Mouse (Mus musculus) forebrain, embryonic 15.5 days (tissue): ENCODE results near the gene Astn2. TPM values are rescaled to one million over a fixed set of nuclear protein-coding genes. Genes with fewer than 3 reads are reported as not detected.
A peak's percentile ranks its signal among the peaks of the same experiment; 100 is the strongest.

Source experiments
- ATAC-seq: fragments of 200-750 bp; cut with Nextera tagmentation; replicated peaks from 2 replicates; pipeline ENCODE4 v1.8.0; 2017; ENCODE audit warnings: mild to moderate bottlenecking, moderate TSS enrichment, moderate library complexity
- H3K27ac ChIP-seq: fragments of 300-500 bp; sonication (generic); replicated peaks from 2 replicates; pipeline ENCODE4 v1.5.1; 2015; ENCODE audit warnings: mild to moderate bottlenecking, inconsistent platforms
- H3K27me3 ChIP-seq: fragments of 300-500 bp; sonication (generic); 2 replicates; pipeline ENCODE4 v1.6.1; 2015; ENCODE audit warnings: inconsistent platforms
- H3K36me3 ChIP-seq: fragments of 300-500 bp; sonication (generic); 2 replicates; pipeline ENCODE4 v1.6.1; 2015; ENCODE audit warnings: mild to moderate bottlenecking, inconsistent platforms
- H3K4me1 ChIP-seq: fragments of 300-500 bp; sonication (generic); 2 replicates; pipeline ENCODE4 v1.6.1; 2015; ENCODE audit warnings: inconsistent platforms
- H3K4me2 ChIP-seq: fragments of 300-500 bp; sonication (generic); replicated peaks from 2 replicates; pipeline ENCODE4 v1.6.1; 2015; ENCODE audit warnings: mild to moderate bottlenecking, inconsistent platforms
- H3K4me3 ChIP-seq: fragments of 300-500 bp; sonication (generic); 2 replicates; pipeline ENCODE4 v1.5.1; 2015; ENCODE audit warnings: mild to moderate bottlenecking, inconsistent platforms
- H3K9ac ChIP-seq: fragments of 300-500 bp; sonication (generic); replicated peaks from 2 replicates; pipeline ENCODE4 v1.6.1; 2015; ENCODE audit warnings: mild to moderate bottlenecking, inconsistent platforms
- H3K9me3 ChIP-seq: fragments of 300-500 bp; sonication (generic); 2 replicates; pipeline ENCODE4 v1.6.1; 2016; ENCODE audit warnings: inconsistent platforms
- WGBS: fragments of 180-500 bp; shearing (Covaris S2); methylation state at CpG from one replicate; pipeline ENCODE4 v1.1.7; 2015; ENCODE audit warnings: mixed read lengths; 5-methylcytosine and 5-hydroxymethylcytosine counted together
- polyA plus RNA-seq: library from polyadenylated mRNA; unstranded; fragments of >200 nt; fragmentation: Nextera tagmentation; extraction: Ambion mirVana; gene quantifications from 2 replicates; pipeline ENCODE4 v1.2.1, GENCODE M21; 2015

Gene Astn2
- polyA plus RNA-seq, 1 experiment from 2014 or later = 1.4 TPM

- no peak overlapping the region for H3K9ac ChIP-seq
- no peak overlapping the region for H3K4me3 ChIP-seq
- 90% methylated on average over 1 of the region's 1 CpGs for WGBS
- no peaks in the 10 kb centered on the region for H3K9me3 ChIP-seq
- H3K4me2 ChIP-seq = no peak overlapping the region
- ATAC-seq = no peak
- H3K27me3 ChIP-seq = no peaks in the 10 kb centered on the region
- no peaks in the 10 kb centered on the region for H3K36me3 ChIP-seq
- no peaks in the 10 kb centered on the region for H3K4me1 ChIP-seq
- H3K27ac ChIP-seq = no peak overlapping the region
These were observed 590.8 kb downstream of the Astn2 start for GRCm38 (mm10) chr4:65813500-65814175.

- 88% methylated on average over 3 of the region's 3 CpGs for WGBS
- Histone ChIP-seq H3K27me3 (no peaks in the 10 kb centered on the region), H3K4me2 (no peak overlapping the region)
These were observed 597.1 kb downstream of the Astn2 start for GRCm38 (mm10) chr4:65807341-65807740.

GRCm38 (mm10) chr4:65801204-65801603, 603.2 kb downstream of the Astn2 start:
- WGBS = 75% methylated on average over 3 of the region's 3 CpGs
- Histone ChIP-seq H3K4me3 (no peak overlapping the region), H3K9me3 (no peaks in the 10 kb centered on the region), H3K4me2 (no peak overlapping the region), H3K36me3 (no peaks in the 10 kb centered on the region), H3K9ac (no peak overlapping the region), H3K27ac (no peak overlapping the region), H3K4me1 (no peaks in the 10 kb centered on the region), H3K27me3 (no peaks in the 10 kb centered on the region)
- no peak; the same call in 1 of the 2 replicates for ATAC-seq

More at GRCm38 (mm10) chr4:65807341-65807740, 597.1 kb downstream of the Astn2 start:
- no peaks in the 10 kb centered on the region for H3K4me1 ChIP-seq
- H3K36me3 ChIP-seq = no peaks in the 10 kb centered on the region
- H3K9me3 ChIP-seq = no peaks in the 10 kb centered on the region
- H3K27ac ChIP-seq = no peak overlapping the region
- ATAC-seq = no peak
- H3K9ac ChIP-seq = no peak overlapping the region
- no peak overlapping the region for H3K4me3 ChIP-seq

- ATAC-seq = no peak
- no peaks in the 10 kb centered on the region for H3K4me1 ChIP-seq
- no peak overlapping the region for H3K27ac ChIP-seq
- H3K4me3 ChIP-seq = no peak overlapping the region
- no peaks in the 10 kb centered on the region for H3K36me3 ChIP-seq
- no peak overlapping the region for H3K4me2 ChIP-seq
- H3K9me3 ChIP-seq = no peaks in the 10 kb centered on the region
- H3K9ac ChIP-seq = no peak overlapping the region
- no peaks in the 10 kb centered on the region for H3K27me3 ChIP-seq
These were observed 613.4 kb downstream of the Astn2 start for GRCm38 (mm10) chr4:65791051-65791450.

DNA sequence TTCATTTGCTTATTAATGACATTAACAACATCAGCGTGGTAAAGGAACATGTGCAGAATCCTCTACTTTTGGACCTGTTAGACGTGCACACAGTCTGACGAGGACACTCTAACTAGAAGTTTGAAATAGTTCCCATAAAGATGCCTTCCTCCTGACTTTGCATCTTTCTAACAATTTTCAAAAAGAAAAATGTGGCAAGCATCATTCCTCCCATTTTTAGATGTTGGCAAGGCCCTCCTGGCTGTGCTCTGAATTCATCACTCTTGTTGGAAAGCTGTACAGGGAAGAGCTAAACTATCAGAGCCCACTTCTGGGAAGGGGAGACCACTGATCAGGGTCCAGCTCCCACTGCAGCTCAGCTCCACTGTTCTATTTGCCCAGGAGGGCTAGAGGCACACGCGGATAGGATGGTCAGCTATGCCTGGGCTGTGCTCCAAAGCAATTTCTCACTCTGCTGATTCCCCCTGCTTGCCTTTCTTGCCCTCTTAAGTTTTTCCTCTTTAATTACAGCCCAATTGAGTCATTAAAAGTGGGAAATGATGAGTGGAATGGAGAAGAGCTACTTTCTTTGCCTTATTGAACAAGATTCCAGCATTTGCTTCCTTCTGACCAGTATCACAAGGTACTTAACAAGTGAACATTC, 630.9 kb downstream of the Astn2 start:
- no peak overlapping the region for H3K27ac ChIP-seq
- no peak for ATAC-seq
- no peaks in the 10 kb centered on the region for H3K36me3 ChIP-seq
- no peak overlapping the region for H3K4me3 ChIP-seq
- no peak overlapping the region for H3K9ac ChIP-seq
- 82% methylated on average over 5 of the region's 5 CpGs for WGBS
- no peaks in the 10 kb centered on the region for H3K4me1 ChIP-seq
- no peak overlapping the region for H3K4me2 ChIP-seq
- H3K27me3 ChIP-seq = no peaks in the 10 kb centered on the region
- no peaks in the 10 kb centered on the region for H3K9me3 ChIP-seq

DNA sequence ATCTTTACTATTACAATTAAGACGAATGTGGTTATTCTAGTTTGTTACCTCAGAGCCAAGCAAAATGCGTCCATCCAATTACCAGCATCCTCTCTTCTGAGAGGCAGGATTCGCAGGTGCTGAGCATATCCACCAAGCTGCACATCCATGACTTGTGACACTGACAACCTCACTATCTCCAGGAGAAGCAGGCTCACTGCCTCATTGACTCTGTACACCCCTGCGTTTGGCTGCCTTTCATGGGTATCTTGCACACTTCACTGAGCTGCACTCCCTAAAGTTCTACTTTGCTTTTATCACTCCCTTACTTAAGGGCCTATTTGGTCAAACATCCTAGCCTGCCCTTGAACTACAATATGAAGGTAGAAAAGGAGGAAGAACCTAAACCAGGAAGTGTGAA, 633.5 kb downstream of the Astn2 start:
- no peak overlapping the region for H3K4me2 ChIP-seq
- H3K27ac ChIP-seq = no peak overlapping the region
- H3K9ac ChIP-seq = no peak overlapping the region
- H3K36me3 ChIP-seq = no peaks in the 10 kb centered on the region
- no peaks in the 10 kb centered on the region for H3K27me3 ChIP-seq
- 93% methylated on average over 4 of the region's 4 CpGs for WGBS
- H3K4me1 ChIP-seq = 0 out of 2 replicates have a peak, but pooled peaks cover 5% of the 10 kb centered on the region
- no peaks in the 10 kb centered on the region for H3K9me3 ChIP-seq
- no peak for ATAC-seq
- no peak overlapping the region for H3K4me3 ChIP-seq

GRCm38 (mm10) chr4:65767919-65768318, 636.5 kb downstream of the Astn2 start:
- H3K4me3 ChIP-seq = no peak overlapping the region
- ATAC-seq = 0 out of 2 replicates have a peak, but pooled peaks have one; percentile 2
- H3K9ac ChIP-seq = no peak overlapping the region
- no peak overlapping the region for H3K27ac ChIP-seq
- no peaks in the 10 kb centered on the region for H3K36me3 ChIP-seq
- no peaks in the 10 kb centered on the region for H3K9me3 ChIP-seq
- H3K4me1 ChIP-seq = 0 out of 2 replicates have a peak, but pooled peaks cover 5% of the 10 kb centered on the region
- H3K27me3 ChIP-seq = no peaks in the 10 kb centered on the region
- H3K4me2 ChIP-seq = no peak overlapping the region
- WGBS = 78% methylated on average over 2 of the region's 2 CpGs

GRCm38 (mm10) chr4:65767431-65767830, 637.0 kb downstream of the Astn2 start:
- H3K36me3 ChIP-seq = no peaks in the 10 kb centered on the region
- H3K9ac ChIP-seq = no peak overlapping the region
- no peaks in the 10 kb centered on the region for H3K27me3 ChIP-seq
- no peak overlapping the region for H3K4me3 ChIP-seq
- H3K4me1 ChIP-seq = 0 out of 2 replicates have a peak, but pooled peaks cover 5% of the 10 kb centered on the region
- H3K27ac ChIP-seq = no peak overlapping the region
- H3K9me3 ChIP-seq = no peaks in the 10 kb centered on the region
- peak; percentile 75 for ATAC-seq
- H3K4me2 ChIP-seq = no peak overlapping the region
- WGBS = 53% methylated on average over 4 of the region's 4 CpGs

DNA sequence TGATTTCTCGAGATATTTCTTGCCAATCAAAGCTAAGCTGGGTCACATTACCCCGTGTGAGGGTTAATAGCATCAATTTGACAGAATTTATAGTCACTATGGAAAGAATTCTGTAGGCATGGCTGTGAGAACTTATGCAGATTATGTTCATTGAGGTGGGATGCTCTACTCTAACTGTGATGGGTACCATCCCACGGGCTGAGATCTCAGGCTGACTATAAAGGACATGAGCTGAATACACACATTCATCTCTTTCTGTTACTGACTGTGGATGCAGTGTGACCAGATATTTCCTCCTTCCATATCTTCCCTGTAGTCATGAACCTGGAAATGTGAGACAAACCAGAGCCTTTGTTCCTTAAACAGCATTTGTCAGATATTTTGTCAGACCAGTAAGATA, 639.1 kb downstream of the Astn2 start:
- H3K9ac ChIP-seq = no peak overlapping the region
- no peaks in the 10 kb centered on the region for H3K9me3 ChIP-seq
- ATAC-seq = no peak
- H3K4me1 ChIP-seq = 0 out of 2 replicates have a peak, but pooled peaks cover 5% of the 10 kb centered on the region
- H3K36me3 ChIP-seq = no peaks in the 10 kb centered on the region
- 82% methylated on average over 3 of the region's 3 CpGs for WGBS
- no peak overlapping the region for H3K4me2 ChIP-seq
- no peak overlapping the region for H3K27ac ChIP-seq
- H3K27me3 ChIP-seq = no peaks in the 10 kb centered on the region
- H3K4me3 ChIP-seq = no peak overlapping the region

GRCm38 (mm10) chr4:65764275-65764674, 640.1 kb downstream of the Astn2 start:
- Histone ChIP-seq H3K27me3 (no peaks in the 10 kb centered on the region), H3K9me3 (no peaks in the 10 kb centered on the region), H3K36me3 (no peaks in the 10 kb centered on the region), H3K4me3 (no peak overlapping the region), H3K27ac (no peak overlapping the region), H3K4me2 (no peak overlapping the region), H3K4me1 (0 out of 2 replicates have a peak, but pooled peaks cover 5% of the 10 kb centered on the region), H3K9ac (no peak overlapping the region)
- 71% methylated on average over 4 of the region's 4 CpGs for WGBS
- ATAC-seq = 0 out of 2 replicates have a peak, but pooled peaks have one; percentile 26

GRCm38 (mm10) chr4:65763823-65764222, 640.6 kb downstream of the Astn2 start:
- Histone ChIP-seq H3K9ac (no peak overlapping the region), H3K4me3 (no peak overlapping the region), H3K27me3 (no peaks in the 10 kb centered on the region), H3K4me1 (0 out of 2 replicates have a peak, but pooled peaks cover 5% of the 10 kb centered on the region), H3K27ac (no peak overlapping the region), H3K36me3 (no peaks in the 10 kb centered on the region), H3K9me3 (no peaks in the 10 kb centered on the region), H3K4me2 (no peak overlapping the region)
- 71% methylated on average over 2 of the region's 2 CpGs for WGBS
- no peak for ATAC-seq

DNA sequence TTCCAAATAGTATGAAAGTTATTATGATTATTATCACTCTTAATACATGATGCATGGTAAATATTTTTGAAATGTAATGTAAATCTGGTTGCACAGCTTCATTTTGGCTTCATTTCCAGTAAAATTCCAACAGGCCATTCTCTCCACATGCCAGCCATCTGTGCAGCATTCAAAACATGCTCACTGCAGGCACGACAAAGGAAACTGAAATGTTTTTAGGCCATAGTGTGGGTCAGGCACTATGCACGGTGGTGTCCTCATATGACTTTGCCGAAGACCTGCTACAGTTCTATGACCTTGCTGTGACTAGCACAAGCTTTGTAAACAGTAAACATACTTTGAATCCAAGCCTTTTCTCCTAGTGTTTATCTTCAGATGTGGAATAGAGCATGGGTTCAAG, 642.3 kb downstream of the Astn2 start:
- no peak for ATAC-seq

More for the DNA sequence above, 642.3 kb downstream of the Astn2 start:
- no peaks in the 10 kb centered on the region for H3K9me3 ChIP-seq
- no peak overlapping the region for H3K4me2 ChIP-seq
- H3K4me3 ChIP-seq = no peak overlapping the region
- no peak overlapping the region for H3K9ac ChIP-seq
- no peaks in the 10 kb centered on the region for H3K36me3 ChIP-seq
- H3K27me3 ChIP-seq = no peaks in the 10 kb centered on the region
- H3K4me1 ChIP-seq = no peaks in the 10 kb centered on the region
- no peak overlapping the region for H3K27ac ChIP-seq
- 73% methylated on average over 3 of the region's 3 CpGs for WGBS
